Mouse (Mus musculus) spleen, adult 12 weeks (tissue): ENCODE results near the gene Paf1.
A peak's percentile ranks its signal among the peaks of the same experiment; 100 is the strongest.

Source experiments
- DNase-seq: peaks from one replicate; pipeline ENCODE4 v3.0.0; 2022; ENCODE audit warnings: low spot score

Paf1 gene

DNA sequence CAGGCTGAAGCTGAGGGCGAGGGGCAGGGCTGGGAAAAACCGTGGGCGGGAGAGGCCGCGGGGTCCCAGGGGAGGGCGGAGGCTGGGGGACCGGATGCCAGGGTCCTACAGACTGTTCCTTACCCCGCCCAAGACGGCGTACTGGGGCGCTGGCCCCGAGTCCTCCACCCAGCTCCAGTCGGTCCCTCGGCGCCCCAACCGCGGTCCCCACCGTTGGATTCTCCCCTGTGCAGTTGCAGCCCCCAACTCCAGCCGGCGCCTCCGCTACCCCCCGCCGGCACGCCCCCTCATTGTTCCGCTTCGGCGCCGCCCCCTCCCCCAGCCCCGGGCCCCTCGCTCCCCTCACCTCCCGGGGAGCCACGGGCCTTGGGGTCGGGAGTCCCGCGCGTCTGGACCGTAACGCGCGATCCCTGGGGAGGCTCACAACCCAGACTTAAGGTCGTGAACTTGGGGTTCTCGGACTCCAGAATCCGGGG is 21.2 kb upstream of the Paf1 start:
- no peak for DNase-seq

DNA sequence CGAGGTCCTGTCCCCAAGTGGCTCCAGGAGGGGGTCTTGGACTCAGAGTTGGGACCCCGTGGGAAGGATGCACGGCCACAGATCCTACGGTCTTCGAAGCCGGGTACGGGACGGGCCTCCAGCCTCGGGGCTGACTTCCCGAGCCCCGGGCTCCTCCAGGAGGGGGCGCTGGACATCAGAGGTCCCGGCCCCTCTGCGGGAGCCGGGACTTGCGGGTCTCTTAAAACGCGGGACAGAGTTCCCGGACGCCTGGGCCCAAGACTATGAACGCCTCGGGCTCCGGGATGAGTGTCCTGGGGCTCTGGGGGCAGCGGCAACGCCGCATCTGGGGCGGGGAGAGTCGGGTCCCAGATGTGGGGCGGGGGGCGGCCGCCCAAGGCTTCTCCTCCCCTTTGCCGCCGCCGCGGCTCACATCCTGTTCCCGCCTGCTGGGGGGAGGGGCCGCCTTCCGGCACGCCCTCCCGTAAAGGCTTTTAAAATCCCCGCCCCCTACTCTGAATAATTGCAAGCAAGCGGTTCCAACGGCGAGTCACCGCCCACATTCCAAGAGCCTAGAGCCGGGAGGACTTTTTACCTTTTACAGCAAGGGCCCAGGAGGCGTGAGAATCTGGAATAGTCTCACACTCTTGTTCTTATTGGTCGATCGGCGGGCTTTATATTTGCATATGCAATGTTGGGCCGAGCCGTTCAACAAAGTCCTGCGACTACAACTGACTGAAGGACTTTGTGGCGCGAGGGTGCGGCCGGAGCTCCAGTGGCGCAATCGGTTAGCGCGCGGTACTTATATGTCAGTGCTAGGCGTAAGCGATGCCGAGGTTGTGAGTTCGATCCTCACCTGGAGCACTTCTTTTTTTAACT is 20.3 kb upstream of the Paf1 start, which contains the start of gene Plekhg2:
Plekhg2 (minus strand) TSS at position 349 of the 858 bp plus-strand sequence.
- peak; percentile 94 for DNase-seq

- DNase-seq: peak; percentile 69
These were observed 19.6 kb upstream of the Paf1 start for GRCm38 (mm10) chr7:28373131-28373581.

- no peak for DNase-seq
These were observed 18.8 kb upstream of the Paf1 start for GRCm38 (mm10) chr7:28373891-28374495.

- DNase-seq: no peak
These were observed 18.1 kb upstream of the Paf1 start for GRCm38 (mm10) chr7:28374647-28375046.

- DNase-seq: peak; percentile 76
These were observed 17.4 kb upstream of the Paf1 start for GRCm38 (mm10) chr7:28375176-28375921.

- DNase-seq: peak; percentile 47
These were observed 16.6 kb upstream of the Paf1 start for GRCm38 (mm10) chr7:28376011-28376771.

GRCm38 (mm10) chr7:28377190-28378065 is 15.3 kb upstream of the Paf1 start:
- DNase-seq: no peak

DNA sequence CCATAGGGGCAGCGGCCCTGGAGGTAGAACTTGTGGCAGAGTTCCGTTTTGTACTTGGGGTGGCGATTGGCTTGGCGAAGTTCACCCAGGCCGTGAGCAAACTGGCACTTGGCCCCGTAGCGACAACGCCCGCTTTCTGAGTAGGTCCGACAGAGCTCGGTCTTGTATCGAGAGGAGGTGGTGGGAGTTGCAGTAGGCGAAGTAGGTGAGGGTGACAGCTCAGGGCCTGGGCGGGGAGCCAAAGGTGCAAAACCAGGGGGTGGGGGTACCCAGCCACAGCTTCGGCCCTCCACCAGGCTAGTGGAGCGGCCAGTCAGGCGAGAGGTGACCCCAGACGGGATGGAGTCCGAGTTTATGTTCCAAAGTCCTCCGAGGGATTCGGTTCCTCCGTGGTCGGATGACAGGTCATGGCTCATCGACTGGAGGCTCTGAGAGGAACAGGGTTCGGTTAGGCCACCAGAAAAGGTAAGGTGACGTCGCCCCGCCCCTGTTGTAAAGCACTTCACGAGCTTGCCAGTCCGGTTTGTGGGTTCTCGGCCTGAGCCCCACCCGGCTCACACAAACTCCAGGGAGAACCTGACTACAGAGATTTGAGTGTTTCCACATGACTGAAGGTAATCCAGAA is 14.6 kb upstream of the Paf1 start:
- peak; percentile 40 for DNase-seq

DNA sequence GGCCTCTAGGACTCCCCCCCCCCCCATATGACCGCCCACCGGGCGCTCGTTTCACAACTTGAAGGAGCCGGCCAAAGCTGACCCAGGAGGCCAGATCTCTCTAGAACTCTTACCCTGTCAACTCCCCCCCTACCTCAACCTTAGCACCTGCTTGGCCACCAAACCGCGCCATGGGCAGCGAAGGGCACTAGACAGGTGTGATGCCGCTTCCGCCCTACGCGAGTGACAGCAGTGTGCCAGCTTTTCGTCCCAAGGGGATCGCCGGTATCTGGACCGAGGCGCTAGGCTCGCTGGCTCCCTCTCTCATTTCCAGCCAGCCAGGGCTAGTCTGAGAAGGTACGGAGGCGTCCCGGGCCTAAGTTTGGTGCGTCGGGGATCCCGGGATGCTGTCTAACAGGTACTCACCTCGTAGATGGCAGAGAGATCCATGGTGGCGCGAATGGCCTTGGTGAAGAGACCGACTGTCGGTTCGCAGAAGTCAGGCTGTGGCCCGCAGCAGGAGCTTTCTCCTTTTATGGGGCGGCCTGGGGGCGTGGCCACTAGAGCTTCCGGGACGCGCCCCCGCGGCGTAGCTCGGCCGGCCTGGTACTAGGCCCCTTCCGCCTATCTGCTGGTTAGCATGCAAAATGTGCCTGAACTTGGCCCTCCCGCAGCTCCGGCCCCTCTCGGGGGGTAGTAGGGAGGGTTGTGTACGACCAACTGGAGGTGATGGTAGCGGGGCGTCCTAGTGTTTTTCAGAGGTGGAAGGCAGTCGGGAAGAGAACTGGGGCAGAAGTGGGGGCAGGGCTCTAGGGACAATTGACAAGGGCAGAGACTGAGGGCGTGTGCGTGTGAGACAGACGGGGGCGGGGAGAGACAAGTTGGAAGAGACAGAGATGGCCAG is 13.7 kb upstream of the Paf1 start:
- DNase-seq: peak; percentile 87

DNA sequence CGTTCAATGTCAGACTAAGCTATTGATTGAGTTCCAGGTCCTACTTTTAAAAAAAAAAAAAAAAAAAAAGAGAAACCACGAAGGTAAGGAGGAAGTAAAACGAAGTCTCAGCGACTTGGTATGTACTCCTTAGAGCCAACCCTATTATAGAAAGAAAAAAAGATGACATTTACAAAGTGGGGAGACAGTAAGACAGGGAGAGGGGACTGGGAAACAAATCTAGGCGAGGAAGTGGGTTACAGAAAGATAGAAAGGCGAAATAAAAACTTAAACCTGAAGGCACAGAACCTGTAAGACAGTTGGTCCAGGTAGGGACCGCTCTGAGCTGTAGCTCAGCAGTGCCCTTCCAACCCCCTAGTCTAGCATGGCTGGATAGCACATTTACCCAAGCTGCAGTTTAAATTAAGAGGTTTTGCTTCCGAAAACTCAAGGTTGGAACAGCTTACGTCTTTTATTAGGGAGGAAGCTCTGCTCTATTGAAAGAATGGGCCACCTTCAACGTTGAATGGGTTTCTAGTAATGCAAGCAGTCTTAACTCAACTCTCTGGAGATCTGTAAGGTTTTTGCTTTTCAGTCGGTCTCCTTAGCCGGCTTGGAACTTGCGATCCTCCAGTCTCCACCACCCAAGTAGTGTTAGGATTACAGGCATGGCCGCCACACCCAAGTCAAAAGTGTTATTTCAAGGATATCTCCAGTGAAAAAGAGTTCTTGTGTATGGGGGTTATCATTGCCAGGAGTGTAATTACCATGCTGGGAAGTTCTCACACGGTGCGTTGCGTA is 12.3 kb upstream of the Paf1 start, which contains the start of gene Zfp36:
Zfp36 (minus strand) TSS at position 17 of the 780 bp plus-strand sequence.
- DNase-seq: no peak

GRCm38 (mm10) chr7:28381017-28381790 is 11.5 kb upstream of the Paf1 start:
- peak; percentile 77 for DNase-seq

GRCm38 (mm10) chr7:28381938-28382337 is 10.8 kb upstream of the Paf1 start:
- peak; percentile 71 for DNase-seq

GRCm38 (mm10) chr7:28382347-28382951 is 10.3 kb upstream of the Paf1 start:
- DNase-seq: peak; percentile 50

DNA sequence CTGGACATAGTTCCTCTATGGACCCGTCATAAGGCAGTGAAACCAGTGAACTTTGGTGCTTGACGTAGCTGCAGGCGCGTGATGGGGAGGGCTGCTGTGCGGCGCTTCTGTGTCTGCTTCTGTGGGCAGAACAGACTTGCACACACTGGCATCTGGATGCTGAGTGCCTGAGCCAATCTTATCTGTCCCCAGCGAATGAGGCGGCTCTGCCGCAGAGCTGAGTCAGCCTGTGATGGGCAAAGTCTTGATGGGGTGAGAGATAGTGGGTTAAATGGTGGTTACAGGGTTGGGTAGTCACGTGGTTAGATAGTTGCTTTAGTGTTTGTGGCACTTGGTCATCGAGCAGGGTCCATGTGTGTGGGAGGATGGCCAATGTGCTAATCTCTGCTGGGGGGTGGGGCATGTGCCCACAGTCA is 9.8 kb upstream of the Paf1 start:
- peak; percentile 69 for DNase-seq

DNA sequence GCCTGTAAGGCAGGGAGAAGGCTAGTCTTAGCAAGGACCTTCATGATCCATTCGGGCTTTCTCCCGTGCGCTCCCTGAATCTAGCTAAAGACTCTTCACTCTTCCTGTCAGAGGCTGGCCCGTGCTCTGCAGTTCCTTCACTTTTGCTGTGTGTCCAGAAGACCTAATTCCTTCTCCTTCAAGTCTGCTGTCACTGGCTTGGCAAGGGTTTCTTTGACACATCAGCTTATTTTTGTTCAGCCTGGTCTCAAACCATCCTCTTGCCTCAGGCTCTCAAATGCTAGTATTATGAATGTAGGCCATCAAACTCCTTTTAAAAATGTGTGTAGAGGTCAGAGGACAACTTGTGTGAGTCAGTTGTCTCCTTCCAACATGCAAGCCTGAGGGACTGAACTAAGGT is 9.1 kb upstream of the Paf1 start:
- no peak for DNase-seq

- no peak for DNase-seq
These were observed 8.6 kb upstream of the Paf1 start for GRCm38 (mm10) chr7:28384162-28384561.
